Mouse (Mus musculus): ENCODE results near the gene Usp19. TPM values are rescaled to one million over a fixed set of nuclear protein-coding genes. Genes with fewer than 3 reads are reported as not detected.
A peak's percentile ranks its signal among the peaks of the same experiment; 100 is the strongest.

Gene Usp19
- polyA plus RNA-seq, 1 experiment from 2014 or later, result 37.1 TPM

DNA sequence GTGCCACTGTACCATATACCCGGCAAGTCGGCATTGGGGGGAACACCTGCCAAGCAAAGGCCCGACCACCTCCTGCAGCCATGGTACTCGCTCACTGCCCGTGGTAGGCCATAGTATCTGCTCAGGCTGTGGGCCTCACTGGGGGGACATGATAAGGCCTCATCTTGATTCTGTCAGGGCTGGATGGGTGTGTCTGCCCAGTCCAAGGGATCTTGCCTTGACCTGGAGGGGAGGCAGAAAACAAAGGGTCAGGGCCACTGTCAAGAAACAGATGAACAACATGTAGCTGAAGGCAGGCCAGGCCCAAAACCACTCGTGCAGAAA, 39.3 kb upstream of the Usp19 start:
- Histone ChIP-seq H3K4me2 (replicated peaks; ENCODE audit: low read depth, low read length) (0 out of 2 replicates have a peak overlapping the region, but pooled peaks have one; percentile 98), H3K9me3 (ENCODE audit: low read length) (no peaks in the 10 kb centered on the region), H3K9ac (replicated peaks; ENCODE audit: low read depth) (no peak overlapping the region), H3K36me3 (ENCODE audit: insufficient read depth, low read length) (0 out of 2 replicates have a peak, but pooled peaks cover 3% of the 10 kb centered on the region), H3K4me3 (ENCODE audit: low read depth, low read length) (no peak overlapping the region), H3K27me3 (replicated peaks; ENCODE audit: insufficient read depth, low read length) (no peaks in the 10 kb centered on the region), H3K4me1 (ENCODE audit: insufficient read depth, low read depth, low read length) (peaks cover 19% of the 10 kb centered on the region; the same call in 1 of the 2 replicates), H3K27ac (ENCODE audit: low read length) (no peak overlapping the region)
- WGBS, result 72% methylated on average over 6 of the region's 6 CpGs
- TF ChIP-seq CTCF (IDR thresholded peaks at IDR 0.05), result no peak
- no peak for TF ChIP-seq EP300 (IDR thresholded peaks at IDR 0.05)
- ATAC-seq, result no peak
- DNase-seq (ENCODE audit: low spot score), result no peak

GRCm38 (mm10) chr9:108451519-108452160, 38.8 kb upstream of the Usp19 start:
- Histone ChIP-seq H3K4me3 (ENCODE audit: low read depth, low read length) (peak overlapping the region; percentile 59), H3K4me1 (ENCODE audit: insufficient read depth, low read depth, low read length) (peaks cover 19% of the 10 kb centered on the region; the same call in 1 of the 2 replicates), H3K27ac (ENCODE audit: low read length) (no peak overlapping the region), H3K9me3 (ENCODE audit: low read length) (no peaks in the 10 kb centered on the region), H3K36me3 (ENCODE audit: insufficient read depth, low read length) (0 out of 2 replicates have a peak, but pooled peaks cover 3% of the 10 kb centered on the region), H3K27me3 (replicated peaks; ENCODE audit: insufficient read depth, low read length) (no peaks in the 10 kb centered on the region), H3K4me2 (replicated peaks; ENCODE audit: low read depth, low read length) (peak overlapping the region; percentile 98), H3K9ac (replicated peaks; ENCODE audit: low read depth) (peak overlapping the region; percentile 60)
- no peak for ATAC-seq
- no peak for DNase-seq (ENCODE audit: low spot score)
- TF ChIP-seq EP300 (IDR thresholded peaks at IDR 0.05) (no peak), CTCF (IDR thresholded peaks at IDR 0.05) (no peak)
- WGBS, result 40% methylated on average over 6 of the region's 6 CpGs

DNA sequence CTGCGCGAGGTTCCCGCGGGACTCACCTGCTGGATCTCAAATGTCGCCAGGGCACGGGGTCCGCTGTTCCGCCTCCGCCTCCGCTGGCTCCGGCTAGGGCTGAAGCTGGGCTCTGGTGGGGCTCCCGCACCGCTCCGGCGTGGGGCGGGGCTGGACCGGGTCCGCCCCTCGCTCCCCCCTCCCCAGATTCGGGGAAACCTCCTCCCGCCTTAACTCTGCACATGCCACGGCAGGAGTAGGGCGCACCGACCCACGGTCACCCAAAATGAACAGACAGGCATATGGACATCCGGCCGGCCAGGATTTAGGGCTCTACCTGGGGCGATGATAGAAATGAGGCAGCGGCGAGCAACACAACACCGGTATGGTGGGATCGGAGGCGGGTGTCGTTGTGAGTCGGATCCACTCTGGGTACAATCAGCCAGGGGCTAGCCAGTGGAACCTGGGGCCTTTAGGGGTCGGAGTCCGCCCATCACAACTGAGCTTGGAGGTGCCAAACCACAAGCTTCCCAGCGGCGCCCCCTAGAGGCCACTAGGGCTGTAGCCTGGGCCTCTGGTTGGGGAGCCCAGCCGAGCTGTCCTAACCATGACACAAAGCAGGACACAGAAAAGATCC, 38.0 kb upstream of the Usp19 start:
- H3K27me3 ChIP-seq (replicated peaks; ENCODE audit: insufficient read depth, low read length), result no peaks in the 10 kb centered on the region
- WGBS, result 1% methylated on average over 39 of the region's 40 CpGs
- peak overlapping the region; percentile 57 for H3K27ac ChIP-seq (ENCODE audit: low read length)
- peaks cover 19% of the 10 kb centered on the region; the same call in 1 of the 2 replicates for H3K4me1 ChIP-seq (ENCODE audit: insufficient read depth, low read depth, low read length)
- no peaks in the 10 kb centered on the region for H3K9me3 ChIP-seq (ENCODE audit: low read length)
- H3K4me3 ChIP-seq (ENCODE audit: low read depth, low read length), result peak overlapping the region; percentile 59
- peak overlapping the region; percentile 98 for H3K4me2 ChIP-seq (replicated peaks; ENCODE audit: low read depth, low read length)
- peak; percentile 90 for DNase-seq (ENCODE audit: low spot score)
- peak overlapping the region; percentile 60 for H3K9ac ChIP-seq (replicated peaks; ENCODE audit: low read depth)
- TF ChIP-seq EP300 (IDR thresholded peaks at IDR 0.05) (no peak), CTCF (IDR thresholded peaks at IDR 0.05) (peak; percentile 90)
- 0 out of 2 replicates have a peak, but pooled peaks cover 3% of the 10 kb centered on the region for H3K36me3 ChIP-seq (ENCODE audit: insufficient read depth, low read length)
- peak; percentile 88 for ATAC-seq

DNA sequence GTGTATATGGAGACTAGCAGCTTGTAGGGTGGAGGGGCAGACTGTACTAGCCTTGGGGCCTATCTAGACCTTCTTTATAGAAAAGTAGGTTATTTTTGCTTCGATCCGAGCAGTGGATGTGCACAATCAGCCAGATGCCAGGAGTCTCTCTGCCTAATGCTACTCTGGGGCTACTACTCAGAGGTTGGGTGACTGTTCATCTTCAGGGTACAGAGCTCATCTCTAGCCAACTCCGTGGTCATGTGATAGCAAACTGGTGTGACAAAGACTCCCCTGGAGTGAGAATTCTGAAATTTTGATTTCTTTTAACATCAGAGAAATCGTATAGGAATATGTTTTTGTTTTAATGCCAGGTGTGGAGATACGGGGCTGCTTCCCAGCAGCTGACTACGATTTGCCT, 37.5 kb upstream of the Usp19 start:
- Histone ChIP-seq H3K36me3 (ENCODE audit: insufficient read depth, low read length) (0 out of 2 replicates have a peak, but pooled peaks cover 3% of the 10 kb centered on the region), H3K4me2 (replicated peaks; ENCODE audit: low read depth, low read length) (peak overlapping the region; percentile 98), H3K4me1 (ENCODE audit: insufficient read depth, low read depth, low read length) (peaks cover 19% of the 10 kb centered on the region; the same call in 1 of the 2 replicates), H3K4me3 (ENCODE audit: low read depth, low read length) (peak overlapping the region; percentile 59), H3K9me3 (ENCODE audit: low read length) (no peaks in the 10 kb centered on the region), H3K9ac (replicated peaks; ENCODE audit: low read depth) (peak overlapping the region; percentile 60; the same call in 1 of the 2 replicates), H3K27ac (ENCODE audit: low read length) (no peak overlapping the region), H3K27me3 (replicated peaks; ENCODE audit: insufficient read depth, low read length) (no peaks in the 10 kb centered on the region)
- ATAC-seq (peak; percentile 5; the same call in 1 of the 2 replicates), DNase-seq (ENCODE audit: low spot score) (no peak)
- TF ChIP-seq EP300 (IDR thresholded peaks at IDR 0.05), result no peak
- TF ChIP-seq CTCF (IDR thresholded peaks at IDR 0.05), result no peak
- WGBS, result 42% methylated on average over 6 of the region's 6 CpGs

GRCm38 (mm10) chr9:108453458-108453857, 36.9 kb upstream of the Usp19 start:
- ATAC-seq, result no peak
- H3K36me3 ChIP-seq (ENCODE audit: insufficient read depth, low read length), result no peaks in the 10 kb centered on the region
- WGBS, result 68% methylated on average over 4 of the region's 4 CpGs
- peaks cover 19% of the 10 kb centered on the region; the same call in 1 of the 2 replicates for H3K4me1 ChIP-seq (ENCODE audit: insufficient read depth, low read depth, low read length)
- H3K4me2 ChIP-seq (replicated peaks; ENCODE audit: low read depth, low read length), result no peak overlapping the region
- TF ChIP-seq EP300 (IDR thresholded peaks at IDR 0.05), result no peak
- no peak for TF ChIP-seq CTCF (IDR thresholded peaks at IDR 0.05)
- no peak overlapping the region for H3K4me3 ChIP-seq (ENCODE audit: low read depth, low read length)
- no peak for DNase-seq (ENCODE audit: low spot score)
- H3K27ac ChIP-seq (ENCODE audit: low read length), result no peak overlapping the region
- H3K9ac ChIP-seq (replicated peaks; ENCODE audit: low read depth), result no peak overlapping the region
- H3K9me3 ChIP-seq (ENCODE audit: low read length), result no peaks in the 10 kb centered on the region
- H3K27me3 ChIP-seq (replicated peaks; ENCODE audit: insufficient read depth, low read length), result no peaks in the 10 kb centered on the region

- H3K9me3 ChIP-seq (ENCODE audit: low read length), result no peaks in the 10 kb centered on the region
- no peaks in the 10 kb centered on the region for H3K36me3 ChIP-seq (ENCODE audit: insufficient read depth, low read length)
- DNase-seq (ENCODE audit: low spot score) (no peak), ATAC-seq (no peak)
- TF ChIP-seq CTCF (IDR thresholded peaks at IDR 0.05), result no peak
- H3K4me3 ChIP-seq (ENCODE audit: low read depth, low read length), result no peak overlapping the region
- no peak overlapping the region for H3K27ac ChIP-seq (ENCODE audit: low read length)
- H3K27me3 ChIP-seq (replicated peaks; ENCODE audit: insufficient read depth, low read length), result no peaks in the 10 kb centered on the region
- no peak overlapping the region for H3K4me2 ChIP-seq (replicated peaks; ENCODE audit: low read depth, low read length)
- WGBS, result 83% methylated on average over 6 of the region's 6 CpGs
- peaks cover 19% of the 10 kb centered on the region; the same call in 1 of the 2 replicates for H3K4me1 ChIP-seq (ENCODE audit: insufficient read depth, low read depth, low read length)
- no peak overlapping the region for H3K9ac ChIP-seq (replicated peaks; ENCODE audit: low read depth)
Measured at GRCm38 (mm10) chr9:108454429-108454828, 36.0 kb upstream of the Usp19 start.

Data from lung, postnatal 0 days (tissue).